Mouse (Mus musculus): ENCODE data around the gene Ank2.
"Not testable (repeated sequence)": the region's sequence is repeated elsewhere in the genome, so short reads cannot be mapped to it uniquely, and the experiment has no call there.

- TF ChIP-seq CTCF, POLR2A (IDR thresholded peaks at IDR 0.05; ENCODE audit: extremely low read depth, insufficient read depth, low read length): not testable (repeated sequence)
These were observed 98.7 kb downstream of the Ank2 start for GRCm38 (mm10) chr3:127400468-127400867.

All from cortical plate, adult 2 months (tissue).